Mouse (Mus musculus): ENCODE measurements at regions not wholly inside any gene's neighbourhood (a gene's known extent, or its start where the extent isn't known, plus 50 kb on each side); places are given as distances from the start of the nearest gene placed in this dataset.
"Not testable (repeated sequence)": the region's sequence is repeated elsewhere in the genome, so short reads cannot be mapped to it uniquely, and the experiment has no call there.

DNA sequence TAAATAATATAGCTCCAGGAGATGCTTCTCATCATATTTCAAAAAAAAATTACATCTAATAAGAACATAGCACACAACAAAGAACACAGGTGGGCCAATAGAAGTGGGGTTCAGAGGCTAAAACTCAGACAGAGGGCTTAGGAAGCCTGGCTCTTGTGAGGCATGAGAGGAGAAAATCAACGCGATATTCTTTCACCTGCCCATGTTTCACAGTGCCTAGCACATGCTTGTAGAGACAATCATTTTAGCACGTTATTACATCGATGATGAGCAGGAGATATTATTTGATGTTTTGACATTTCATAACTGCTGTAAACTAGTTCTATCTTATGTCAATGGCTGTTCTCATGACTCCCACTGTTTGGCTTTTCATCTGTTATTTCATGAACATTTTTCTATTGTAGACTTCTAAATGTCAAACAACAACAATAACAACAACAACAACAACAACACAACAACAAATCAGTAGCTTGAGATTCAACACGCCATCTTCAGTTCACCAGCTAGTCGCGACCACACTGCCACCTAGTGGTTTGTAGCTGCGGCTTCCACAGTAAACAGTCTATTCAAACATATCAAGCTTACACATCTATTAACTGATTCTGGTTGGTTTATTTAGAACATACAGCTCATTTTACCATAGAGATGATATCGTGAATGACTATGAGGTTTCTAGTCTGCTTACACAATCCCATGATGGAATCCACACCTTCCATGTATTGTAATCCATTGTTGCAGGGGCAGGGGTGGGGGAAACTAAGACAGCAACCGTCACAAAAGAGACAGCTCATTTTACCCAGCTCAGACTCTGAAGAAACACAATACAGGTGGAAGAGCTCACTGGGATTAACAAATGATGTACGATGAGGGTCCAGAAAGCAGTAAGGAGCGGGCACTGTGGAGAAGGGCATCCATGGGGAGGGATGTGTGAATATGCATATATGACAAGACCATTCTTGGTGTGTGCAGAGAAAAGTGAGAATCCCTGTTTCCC, 60.5 kb upstream of the Tmem200a start:
- H3K9me3 ChIP-seq = no peaks in the 10 kb centered on the region
- 36% methylated on average over 12 of the region's 12 CpGs for WGBS
- H3K4me3 ChIP-seq = no peak overlapping the region
- H3K27ac ChIP-seq = no peak overlapping the region
- DNase-seq (ENCODE audit: extremely low spot score, low spot score) = peak; percentile 28
- no peaks in the 10 kb centered on the region for H3K27me3 ChIP-seq (ENCODE audit: poor library complexity, severe bottlenecking)
- H3K36me3 ChIP-seq (replicated peaks) = no peaks in the 10 kb centered on the region
- no peaks in the 10 kb centered on the region for H3K4me1 ChIP-seq

DNA sequence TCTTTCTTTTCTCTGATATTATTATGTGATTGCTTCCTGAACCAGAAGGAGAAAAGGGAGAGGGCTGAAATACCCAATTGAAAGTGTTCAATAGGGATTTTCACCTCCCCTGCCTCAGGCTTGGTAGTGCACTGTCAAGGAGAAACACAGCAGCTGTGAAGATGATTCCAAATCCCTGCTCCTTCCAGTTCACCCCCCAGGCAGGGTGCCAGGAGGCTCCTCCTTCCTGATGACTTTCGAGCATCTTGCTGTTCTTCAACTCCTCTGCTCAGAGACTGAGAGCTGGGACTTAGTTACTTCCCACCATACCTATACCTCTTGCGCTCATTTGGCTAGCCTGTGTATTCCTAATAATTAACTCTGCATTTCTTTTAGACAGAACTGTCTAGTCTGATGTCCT, 73.7 kb upstream of the Tmem200a start:
- Histone ChIP-seq H3K9me3 (no peaks in the 10 kb centered on the region), H3K36me3 (replicated peaks) (no peaks in the 10 kb centered on the region), H3K27ac (no peak overlapping the region), H3K4me3 (no peak overlapping the region), H3K4me1 (no peaks in the 10 kb centered on the region), H3K27me3 (ENCODE audit: poor library complexity, severe bottlenecking) (no peaks in the 10 kb centered on the region)
- no peak for DNase-seq (ENCODE audit: extremely low spot score, low spot score)
- WGBS = 70% methylated on average over 2 of the region's 2 CpGs

GRCm38 (mm10) chr10:26158786-26159185, 70.7 kb upstream of the Samd3 start:
- no peak for DNase-seq (ENCODE audit: extremely low spot score, low spot score)
- 42% methylated on average over 3 of the region's 3 CpGs for WGBS
- H3K4me3 ChIP-seq = no peak overlapping the region

DNA sequence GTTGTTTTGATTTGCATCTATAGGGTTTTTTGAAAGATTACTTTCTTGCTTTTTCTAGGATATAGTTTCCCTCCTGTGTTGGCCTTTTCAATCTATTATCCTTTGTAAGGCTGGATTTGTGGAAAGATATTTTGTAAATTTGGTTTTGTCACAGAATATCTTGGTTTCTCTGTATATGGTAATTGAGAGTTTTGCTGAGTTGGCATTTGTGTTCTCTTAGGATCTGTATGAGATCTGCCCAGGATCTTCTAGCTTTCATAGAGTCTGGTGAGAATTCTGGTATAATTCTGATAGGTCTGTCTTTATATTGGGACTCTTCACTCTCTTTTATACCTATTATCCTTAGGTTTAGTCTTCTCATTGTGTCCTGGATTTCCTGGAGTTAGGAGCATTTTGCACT, 68.4 kb upstream of the Samd3 start:
- not testable (repeated sequence) for H3K9me3 ChIP-seq; DNase-seq (ENCODE audit: extremely low spot score, low spot score); H3K4me3 ChIP-seq; H3K27ac ChIP-seq; H3K36me3 ChIP-seq (replicated peaks); H3K4me1 ChIP-seq; H3K27me3 ChIP-seq (ENCODE audit: poor library complexity, severe bottlenecking)

More at GRCm38 (mm10) chr10:26158786-26159185, 70.7 kb upstream of the Samd3 start:
- Histone ChIP-seq H3K36me3 (replicated peaks) (no peaks in the 10 kb centered on the region), H3K27me3 (ENCODE audit: poor library complexity, severe bottlenecking) (no peaks in the 10 kb centered on the region), H3K4me1 (no peaks in the 10 kb centered on the region), H3K9me3 (no peaks in the 10 kb centered on the region), H3K27ac (no peak overlapping the region)

- H3K27ac ChIP-seq = no peak overlapping the region
- WGBS = 86% methylated on average over 2 of the region's 2 CpGs
- H3K36me3 ChIP-seq (replicated peaks) = no peaks in the 10 kb centered on the region
Measured at GRCm38 (mm10) chr10:26164531-26164930, 65.0 kb upstream of the Samd3 start.

GRCm38 (mm10) chr10:26177591-26177990, 51.9 kb upstream of the Samd3 start:
- no peak for DNase-seq (ENCODE audit: extremely low spot score, low spot score)
- no peaks in the 10 kb centered on the region for H3K9me3 ChIP-seq
- no peak overlapping the region for H3K4me3 ChIP-seq
- no peaks in the 10 kb centered on the region for H3K27me3 ChIP-seq (ENCODE audit: poor library complexity, severe bottlenecking)
- WGBS = 85% methylated on average over 1 of the region's 1 CpGs
- H3K36me3 ChIP-seq (replicated peaks) = no peaks in the 10 kb centered on the region
- H3K27ac ChIP-seq = no peak overlapping the region
- H3K4me1 ChIP-seq = no peaks in the 10 kb centered on the region

More at GRCm38 (mm10) chr10:26164531-26164930, 65.0 kb upstream of the Samd3 start:
- Histone ChIP-seq H3K9me3 (no peaks in the 10 kb centered on the region), H3K4me3 (no peak overlapping the region), H3K27me3 (ENCODE audit: poor library complexity, severe bottlenecking) (no peaks in the 10 kb centered on the region), H3K4me1 (no peaks in the 10 kb centered on the region)
- DNase-seq (ENCODE audit: extremely low spot score, low spot score) = no peak

GRCm38 (mm10) chr10:26178356-26178755, 51.2 kb upstream of the Samd3 start:
- DNase-seq (ENCODE audit: extremely low spot score, low spot score) = no peak
- Histone ChIP-seq H3K4me3 (no peak overlapping the region), H3K27ac (no peak overlapping the region), H3K4me1 (no peaks in the 10 kb centered on the region), H3K27me3 (ENCODE audit: poor library complexity, severe bottlenecking) (no peaks in the 10 kb centered on the region), H3K36me3 (replicated peaks) (no peaks in the 10 kb centered on the region), H3K9me3 (no peaks in the 10 kb centered on the region)
- 81% methylated on average over 3 of the region's 3 CpGs for WGBS

Data from forebrain, embryonic 10.5 days (tissue).